Mouse (Mus musculus): ENCODE data around the gene Capn11. TPM values are rescaled to one million over a fixed set of nuclear protein-coding genes. Genes with fewer than 3 reads are reported as not detected.

Gene Capn11
- polyA plus RNA-seq, 1 experiment from 2014 or later = 0.65 TPM

DNA sequence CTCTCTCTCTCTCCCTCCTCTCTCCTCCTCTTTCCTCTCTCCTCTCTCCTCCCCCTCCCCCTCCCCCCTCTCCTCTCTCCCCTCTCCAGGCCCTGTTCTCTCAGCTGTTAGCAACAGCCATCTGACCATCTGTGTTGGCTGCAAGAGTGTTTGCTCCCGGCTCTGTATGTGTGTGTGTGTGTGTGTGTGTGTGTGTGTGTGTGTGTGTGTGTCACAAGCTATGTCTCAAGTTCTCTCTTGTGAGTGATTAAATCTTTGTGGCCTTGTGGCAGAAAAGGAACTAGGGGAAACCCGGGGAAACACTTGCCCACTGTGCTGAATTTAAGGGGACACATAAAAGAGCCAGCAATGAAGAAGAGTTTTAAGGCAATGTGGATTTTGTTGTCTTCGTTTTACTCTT, 61.3 kb downstream of the Capn11 start:
- WGBS = 25% methylated on average over 3 of the region's 3 CpGs
- Histone ChIP-seq H3K4me3 (replicated peaks) (no peak overlapping the region), H3K27ac (no peak overlapping the region), H3K36me3 (no peaks in the 10 kb centered on the region), H3K9me3 (no peaks in the 10 kb centered on the region), H3K4me1 (replicated peaks) (peaks cover 79% of the 10 kb centered on the region), H3K9ac (replicated peaks) (no peak overlapping the region), H3K27me3 (peaks cover 71% of the 10 kb centered on the region), H3K4me2 (no peak overlapping the region)
- no peak for ATAC-seq (ENCODE audit: insufficient number of reproducible peaks, insufficient read depth, low FRiP score, low TSS enrichment, low read depth)

GRCm38 (mm10) chr17:45596631-45597396, 62.3 kb downstream of the Capn11 start:
- no peak overlapping the region for H3K9ac ChIP-seq (replicated peaks)
- no peaks in the 10 kb centered on the region for H3K36me3 ChIP-seq
- no peak overlapping the region for H3K27ac ChIP-seq
- ATAC-seq (ENCODE audit: insufficient number of reproducible peaks, insufficient read depth, low FRiP score, low TSS enrichment, low read depth) = no peak
- no peaks in the 10 kb centered on the region for H3K9me3 ChIP-seq
- H3K4me2 ChIP-seq = no peak overlapping the region
- H3K27me3 ChIP-seq = peaks cover 71% of the 10 kb centered on the region
- WGBS = 33% methylated on average over 11 of the region's 11 CpGs
- H3K4me3 ChIP-seq (replicated peaks) = no peak overlapping the region
- H3K4me1 ChIP-seq (replicated peaks) = peaks cover 84% of the 10 kb centered on the region

GRCm38 (mm10) chr17:45595736-45596390, 63.3 kb downstream of the Capn11 start:
- H3K4me1 ChIP-seq (replicated peaks) = peaks cover 82% of the 10 kb centered on the region

DNA sequence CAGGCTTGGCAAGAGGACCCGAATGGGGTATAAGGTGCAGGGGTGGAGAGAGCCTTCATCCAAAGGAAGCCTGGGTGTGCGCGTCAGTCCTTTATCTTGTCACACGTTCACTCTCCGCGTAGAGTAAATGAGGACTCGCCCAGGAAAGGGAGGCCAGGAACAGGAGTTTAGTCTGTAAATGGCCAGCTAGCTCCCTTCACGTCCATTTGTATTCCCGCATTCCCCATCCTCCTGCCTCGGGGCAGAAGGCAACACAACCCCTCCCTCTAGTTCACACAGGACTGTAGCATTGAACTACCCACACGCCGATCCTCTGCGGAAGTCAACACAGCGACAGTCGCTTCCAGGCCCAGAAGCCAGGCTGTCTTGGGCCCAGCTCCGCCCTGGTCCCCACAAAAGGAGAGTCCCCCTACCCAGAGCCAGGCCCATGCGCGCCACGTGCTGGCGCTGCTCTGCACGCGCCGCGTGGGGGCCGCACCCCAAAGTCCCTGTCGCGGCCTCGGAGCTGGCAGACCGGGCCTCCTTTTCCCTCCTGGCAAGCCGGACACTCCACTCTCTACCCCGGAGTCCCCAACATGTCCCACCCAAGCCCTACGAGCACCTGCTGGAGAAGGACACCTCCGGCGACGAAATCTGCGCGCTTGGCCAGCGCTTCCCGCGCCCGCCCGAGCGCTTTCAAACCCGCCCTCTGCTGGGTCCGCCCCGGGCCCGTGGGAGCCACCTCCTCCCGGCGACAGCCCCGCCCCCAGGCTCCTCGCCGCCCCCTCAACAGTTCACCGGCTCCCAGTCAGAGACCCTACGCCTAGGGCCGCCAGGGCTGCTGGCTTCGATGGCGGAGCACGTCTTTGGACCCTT, 64.0 kb downstream of the Capn11 start:
- Histone ChIP-seq H3K4me1 (replicated peaks) (peaks cover 84% of the 10 kb centered on the region), H3K27me3 (peaks cover 54% of the 10 kb centered on the region), H3K9me3 (no peaks in the 10 kb centered on the region), H3K27ac (no peak overlapping the region), H3K9ac (replicated peaks) (peak overlapping the region; percentile 65), H3K4me3 (replicated peaks) (peak overlapping the region; percentile 53), H3K4me2 (peak overlapping the region; percentile 97), H3K36me3 (no peaks in the 10 kb centered on the region)
- ATAC-seq (ENCODE audit: insufficient number of reproducible peaks, insufficient read depth, low FRiP score, low TSS enrichment, low read depth) = peak; percentile 45
- whole genome bisulfite sequencing = 1% methylated on average over 58 of the region's 58 CpGs

More at GRCm38 (mm10) chr17:45595736-45596390, 63.3 kb downstream of the Capn11 start:
- WGBS = 5% methylated on average over 23 of the region's 23 CpGs
- Histone ChIP-seq H3K27me3 (peaks cover 62% of the 10 kb centered on the region), H3K4me2 (peak overlapping the region; percentile 97), H3K9me3 (no peaks in the 10 kb centered on the region), H3K36me3 (no peaks in the 10 kb centered on the region), H3K27ac (no peak overlapping the region), H3K9ac (replicated peaks) (peak overlapping the region; percentile 65), H3K4me3 (replicated peaks) (peak overlapping the region; percentile 53)
- peak; percentile 5; the same call in 1 of the 2 replicates for ATAC-seq (ENCODE audit: insufficient number of reproducible peaks, insufficient read depth, low FRiP score, low TSS enrichment, low read depth)

DNA sequence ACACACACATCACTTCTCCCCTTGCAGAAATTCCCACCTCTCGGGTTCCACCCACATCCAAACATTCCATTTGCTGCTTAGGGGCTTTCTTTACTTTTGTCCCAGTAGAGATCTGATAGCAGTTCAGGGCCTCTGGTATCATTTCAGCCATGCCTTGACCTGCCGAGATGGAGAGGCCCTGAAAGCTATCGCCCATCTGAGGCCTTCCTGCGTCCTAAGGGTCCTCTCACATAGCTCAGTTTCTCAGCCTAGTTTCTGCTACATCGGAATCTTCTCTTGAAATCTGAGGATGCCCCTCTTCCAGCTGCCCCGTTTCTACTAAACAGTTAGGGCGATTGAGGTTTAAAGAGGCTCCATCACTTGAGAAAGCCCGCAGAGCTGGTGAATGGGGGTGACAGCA, 64.9 kb downstream of the Capn11 start:
- peak overlapping the region; percentile 53 for H3K4me3 ChIP-seq (replicated peaks)
- peak overlapping the region; percentile 97 for H3K4me2 ChIP-seq
- H3K9me3 ChIP-seq = no peaks in the 10 kb centered on the region
- H3K4me1 ChIP-seq (replicated peaks) = peaks cover 74% of the 10 kb centered on the region
- no peak overlapping the region for H3K9ac ChIP-seq (replicated peaks)
- no peak for ATAC-seq (ENCODE audit: insufficient number of reproducible peaks, insufficient read depth, low FRiP score, low TSS enrichment, low read depth)
- H3K27ac ChIP-seq = no peak overlapping the region
- H3K27me3 ChIP-seq = peaks cover 45% of the 10 kb centered on the region
- H3K36me3 ChIP-seq = no peaks in the 10 kb centered on the region
- 45% methylated on average over 8 of the region's 8 CpGs for WGBS

DNA sequence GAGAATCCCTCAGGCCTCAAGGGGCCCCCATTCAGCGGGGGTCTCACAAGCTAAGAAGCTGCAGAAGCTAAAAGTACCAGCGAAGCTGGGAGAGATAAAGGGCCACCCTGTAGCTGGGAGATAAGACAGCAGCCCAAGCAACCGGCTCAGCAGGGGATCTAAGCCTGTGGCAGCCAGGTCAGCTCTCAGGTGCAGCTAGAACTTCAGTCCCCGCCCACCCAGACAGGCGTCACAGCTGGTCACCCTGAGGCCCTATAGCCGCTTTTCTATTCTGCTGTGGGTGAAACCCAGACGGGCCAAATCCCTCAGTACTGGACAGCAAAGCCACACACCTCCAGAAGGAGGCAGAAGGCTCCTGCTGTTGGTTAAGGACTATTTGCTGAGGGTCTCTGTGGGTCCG, 65.6 kb downstream of the Capn11 start:
- Histone ChIP-seq H3K9me3 (no peaks in the 10 kb centered on the region), H3K27me3 (peaks cover 43% of the 10 kb centered on the region), H3K9ac (replicated peaks) (peak overlapping the region; percentile 12; the same call in 1 of the 2 replicates), H3K4me2 (peak overlapping the region; percentile 97), H3K36me3 (no peaks in the 10 kb centered on the region), H3K4me1 (replicated peaks) (peaks cover 71% of the 10 kb centered on the region), H3K4me3 (replicated peaks) (peak overlapping the region; percentile 7; the same call in 1 of the 2 replicates), H3K27ac (no peak overlapping the region)
- WGBS = 28% methylated on average over 8 of the region's 8 CpGs
- ATAC-seq (ENCODE audit: insufficient number of reproducible peaks, insufficient read depth, low FRiP score, low TSS enrichment, low read depth) = no peak

DNA sequence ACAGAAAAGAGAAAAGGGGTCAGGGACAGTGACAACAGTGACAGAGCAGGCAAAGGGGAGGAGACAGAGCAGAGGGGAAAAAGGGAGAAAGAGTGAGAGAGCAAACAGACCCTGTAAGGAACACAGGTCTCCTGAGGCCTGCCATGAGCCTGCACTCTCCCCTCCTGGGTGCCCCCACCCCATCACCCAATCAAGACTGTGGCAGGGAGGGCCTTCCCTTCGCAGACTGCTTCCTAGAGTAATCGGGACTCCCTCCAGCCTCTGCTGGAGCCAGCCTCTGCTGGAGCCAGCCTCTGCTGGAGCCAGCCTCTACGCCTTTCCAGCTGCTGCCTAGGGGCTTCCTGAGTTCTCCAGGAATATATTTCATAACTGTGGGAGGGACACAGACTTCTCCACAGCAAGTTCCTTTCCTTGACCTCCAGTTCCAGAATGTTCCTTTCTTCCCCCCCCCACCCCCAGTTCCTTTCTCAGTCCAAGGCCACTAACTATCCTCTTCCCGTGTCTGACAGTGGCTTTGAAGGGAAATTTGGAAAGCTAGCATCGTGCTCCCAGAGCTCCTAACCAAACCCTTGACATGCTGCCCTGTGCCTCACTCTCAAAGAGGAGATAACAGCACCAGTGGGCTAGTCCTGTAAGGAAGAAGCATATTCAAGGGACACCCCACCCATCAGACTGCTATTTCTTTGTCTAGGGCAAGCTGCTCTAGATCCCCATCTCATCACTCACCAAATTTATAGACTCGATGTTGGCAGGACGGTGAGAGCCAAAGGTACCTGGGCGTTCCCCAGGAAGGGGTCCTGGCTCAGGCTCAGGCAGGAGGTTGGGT, 66.3 kb downstream of the Capn11 start:
- Histone ChIP-seq H3K27me3 (peaks cover 41% of the 10 kb centered on the region), H3K4me3 (replicated peaks) (no peak overlapping the region), H3K36me3 (0 out of 2 replicates have a peak, but pooled peaks cover 3% of the 10 kb centered on the region), H3K27ac (no peak overlapping the region), H3K9ac (replicated peaks) (peak overlapping the region; percentile 50), H3K9me3 (no peaks in the 10 kb centered on the region), H3K4me2 (peak overlapping the region; percentile 23), H3K4me1 (replicated peaks) (peaks cover 66% of the 10 kb centered on the region)
- WGBS = 55% methylated on average over 8 of the region's 8 CpGs
- ATAC-seq (ENCODE audit: insufficient number of reproducible peaks, insufficient read depth, low FRiP score, low TSS enrichment, low read depth) = no peak

- WGBS = 47% methylated on average over 16 of the region's 16 CpGs
- peaks cover 61% of the 10 kb centered on the region for H3K4me1 ChIP-seq (replicated peaks)
- peaks cover 5% of the 10 kb centered on the region; the same call in 1 of the 2 replicates for H3K9me3 ChIP-seq
- peaks cover 41% of the 10 kb centered on the region for H3K27me3 ChIP-seq
- no peak overlapping the region for H3K27ac ChIP-seq
- peaks cover 9% of the 10 kb centered on the region; the same call in 1 of the 2 replicates for H3K36me3 ChIP-seq
- no peak overlapping the region for H3K4me3 ChIP-seq (replicated peaks)
- peak overlapping the region; percentile 23; the same call in 1 of the 2 replicates for H3K4me2 ChIP-seq
- peak overlapping the region; percentile 50 for H3K9ac ChIP-seq (replicated peaks)
- ATAC-seq (ENCODE audit: insufficient number of reproducible peaks, insufficient read depth, low FRiP score, low TSS enrichment, low read depth) = no peak
Observed at GRCm38 (mm10) chr17:45591701-45592605, 67.2 kb downstream of the Capn11 start.

GRCm38 (mm10) chr17:45590410-45590809, 68.7 kb downstream of the Capn11 start:
- Histone ChIP-seq H3K27ac (no peak overlapping the region), H3K9ac (replicated peaks) (no peak overlapping the region)
- ATAC-seq (ENCODE audit: insufficient number of reproducible peaks, insufficient read depth, low FRiP score, low TSS enrichment, low read depth) = no peak

More at GRCm38 (mm10) chr17:45590410-45590809, 68.7 kb downstream of the Capn11 start:
- Histone ChIP-seq H3K9me3 (peaks cover 9% of the 10 kb centered on the region; the same call in 1 of the 2 replicates), H3K4me2 (no peak overlapping the region), H3K4me3 (replicated peaks) (no peak overlapping the region), H3K4me1 (replicated peaks) (peaks cover 50% of the 10 kb centered on the region), H3K36me3 (peaks cover 17% of the 10 kb centered on the region), H3K27me3 (peaks cover 33% of the 10 kb centered on the region)
- 58% methylated on average over 6 of the region's 6 CpGs for WGBS
